Mouse (Mus musculus): ENCODE data around the gene Dcxr. TPM values are rescaled to one million over a fixed set of nuclear protein-coding genes. Genes with fewer than 3 reads are reported as not detected.
"Not testable (repeated sequence)": the region's sequence is repeated elsewhere in the genome, so short reads cannot be mapped to it uniquely, and the experiment has no call there.

The Dcxr gene
- polyA plus RNA-seq, 1 experiment from 2014 or later, result 17.2 TPM

DNA sequence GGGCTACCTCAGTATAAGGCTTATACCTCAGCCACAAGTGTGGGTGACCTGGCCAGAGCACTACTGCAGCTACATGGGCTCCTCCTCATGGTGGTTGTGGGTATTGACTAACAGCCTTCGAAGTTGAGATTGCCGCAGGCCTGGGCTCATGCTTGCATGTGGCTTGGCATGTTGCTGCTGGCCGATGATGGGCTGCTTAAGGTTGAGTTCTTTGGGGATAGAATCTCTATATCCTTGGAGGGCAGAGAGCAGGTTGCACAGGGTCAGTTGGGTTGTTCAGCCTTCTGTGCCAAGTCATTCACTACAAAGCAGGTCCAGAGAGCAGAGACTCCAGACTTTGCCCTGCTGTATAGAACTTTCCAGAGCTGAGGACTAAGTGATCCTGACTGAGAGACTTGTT lies 47.2 kb downstream of the Dcxr start:
- DNase-seq (ENCODE audit: low read depth, low spot score) (no peak), ATAC-seq (no peak)
- in situ Hi-C loops (cut with MboI; ENCODE audit: low pct_unique_long_range_greater_than_20kb), result no loop called here

DNA sequence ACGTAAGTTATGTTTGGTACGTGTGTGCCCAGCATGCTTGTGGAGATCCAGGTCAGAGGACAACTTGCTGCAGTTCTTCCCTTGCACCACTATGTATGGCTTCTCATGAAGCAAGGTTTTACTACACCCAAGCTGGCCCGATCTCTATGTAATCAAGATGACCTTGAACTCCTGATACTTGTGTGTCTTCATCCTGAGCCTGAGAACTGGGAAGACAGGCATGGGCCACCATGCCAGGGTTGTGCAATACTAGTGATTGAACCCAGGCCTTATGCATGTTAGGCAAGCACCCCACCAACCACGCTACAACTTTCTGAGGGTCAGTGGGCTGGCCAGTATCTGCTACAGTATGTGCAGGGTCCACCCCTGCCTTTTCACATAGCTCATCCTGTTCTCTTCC lies 50.1 kb downstream of the Dcxr start:
- in situ Hi-C loops (cut with MboI; ENCODE audit: low pct_unique_long_range_greater_than_20kb), result no loop called here
- POLR2A ChIA-PET, result interaction anchor here (0.6 to 0.9 kb wide), 2 partner anchors 18 to 105 kb away, joined by 4 read pairs; no protein-coding TSS in a partner anchor
- ATAC-seq (no peak), DNase-seq (ENCODE audit: low read depth, low spot score) (no peak)
- CTCF ChIA-PET, result interaction anchor here (0.7 to 1.0 kb wide), 3 partner anchors 13 to 22 kb away, joined by 3 read pairs; no protein-coding TSS in a partner anchor
- no peaks in the 10 kb centered on the region for H3K27me3 ChIP-seq
- TF ChIP-seq CTCF (IDR thresholded peaks at IDR 0.05), result no peak

More for the DNA sequence above, 47.2 kb downstream of the Dcxr start:
- no peaks in the 10 kb centered on the region for H3K27me3 ChIP-seq
- ChIA-PET CTCF (interaction anchor here (0.7 kb wide), 1 partner anchor 15 kb away, joined by 3 read pairs; no protein-coding TSS in a partner anchor), POLR2A (no interaction called here)
- no peak for TF ChIP-seq CTCF (IDR thresholded peaks at IDR 0.05)

DNA sequence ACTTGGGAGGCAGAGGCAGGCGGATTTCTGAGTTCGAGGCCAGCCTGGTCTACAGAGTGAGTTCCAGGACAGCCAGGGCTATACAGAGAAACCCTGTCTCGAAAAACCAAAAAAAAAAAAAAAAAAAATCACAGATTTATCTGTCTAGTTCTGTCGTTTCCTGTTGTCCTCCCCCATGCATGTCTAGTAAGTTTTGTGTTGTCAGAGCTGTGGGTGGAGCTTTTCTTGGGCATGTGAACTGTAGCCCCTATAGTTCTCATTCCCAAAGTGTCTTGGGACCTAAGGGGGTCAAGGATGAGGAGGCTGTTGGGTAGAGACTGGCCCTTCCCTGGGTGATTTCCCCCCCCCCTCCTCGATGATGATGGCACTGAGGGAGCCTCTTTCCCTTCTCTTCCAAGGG lies 51.2 kb downstream of the Dcxr start:
- ATAC-seq, result not testable (repeated sequence)

More for the DNA sequence above, 51.2 kb downstream of the Dcxr start:
- H3K27me3 ChIP-seq; DNase-seq (ENCODE audit: low read depth, low spot score); POLR2A ChIA-PET; in situ Hi-C loops (cut with MboI; ENCODE audit: low pct_unique_long_range_greater_than_20kb): not testable (repeated sequence)
- CTCF ChIA-PET, result interaction anchor here (1.0 kb wide), 1 partner anchor 16 kb away, joined by 3 read pairs; no protein-coding TSS in a partner anchor

Other genes starting within 250 kb of the Dcxr start
- 172 TPM for gene Mrpl12, start 242.7 kb downstream of the Dcxr start, polyA plus RNA-seq (2021)
- gene Slc25a10, start 235.4 kb downstream of the Dcxr start, polyA plus RNA-seq (2021), result 41.2 TPM
- gene Gcgr, start 196.6 kb downstream of the Dcxr start, polyA plus RNA-seq (2021), result not detected
- 78.0 TPM for gene Mcrip1, start 177.6 kb downstream of the Dcxr start, polyA plus RNA-seq (2021)
- gene Ppp1r27, start 176.1 kb downstream of the Dcxr start, polyA plus RNA-seq (2021), result not detected
- 661 TPM for gene P4hb, start 154.0 kb downstream of the Dcxr start, polyA plus RNA-seq (2021)
- gene Arhgdia, start 145.7 kb downstream of the Dcxr start, polyA plus RNA-seq (2021), result 439 TPM
- gene Alyref, start 128.9 kb downstream of the Dcxr start, polyA plus RNA-seq (2021), result 118 TPM
- 82.8 TPM for gene Anapc11, start 128.9 kb downstream of the Dcxr start, polyA plus RNA-seq (2021)
- 0.59 TPM for gene Npb, start 118.8 kb downstream of the Dcxr start, polyA plus RNA-seq (2021)
- gene Pcyt2, start 109.3 kb downstream of the Dcxr start, polyA plus RNA-seq (2021), result 108 TPM
- 30.1 TPM for gene Sirt7, start 102.0 kb downstream of the Dcxr start, polyA plus RNA-seq (2021)
- gene Mafg, start 93.7 kb downstream of the Dcxr start, polyA plus RNA-seq (2021), result 54.6 TPM
- 6.7 TPM for gene Pycr1, start 83.5 kb downstream of the Dcxr start, polyA plus RNA-seq (2021)
- gene Myadml2, start 79.1 kb downstream of the Dcxr start, polyA plus RNA-seq (2021), result not detected
- gene Notum, start 66.1 kb downstream of the Dcxr start, polyA plus RNA-seq (2021), result 0.21 TPM
- gene Aspscr1, start 54.3 kb downstream of the Dcxr start, polyA plus RNA-seq (2021), result 54.9 TPM
- gene Cenpx, start 13.5 kb downstream of the Dcxr start, polyA plus RNA-seq (2021), result 21.7 TPM
- 50.6 TPM for gene Lrrc45, start 13.4 kb downstream of the Dcxr start, polyA plus RNA-seq (2021)
- 10.0 TPM for gene Rac3, start 5.8 kb downstream of the Dcxr start, polyA plus RNA-seq (2021)
- 17.0 TPM for gene Cbr2, start 4.8 kb upstream of the Dcxr start, polyA plus RNA-seq (2021)
- 57.8 TPM for gene Hmga1b, start 35.5 kb upstream of the Dcxr start, polyA plus RNA-seq (2021)
- 17.1 TPM for gene Rfng, start 56.9 kb upstream of the Dcxr start, polyA plus RNA-seq (2021)
- gene Gps1, start 57.0 kb upstream of the Dcxr start, polyA plus RNA-seq (2021), result 138 TPM
- 46.0 TPM for gene Dus1l, start 69.1 kb upstream of the Dcxr start, polyA plus RNA-seq (2021)
- gene Fasn, start 97.3 kb upstream of the Dcxr start, polyA plus RNA-seq (2021), result 139 TPM
- 8.4 TPM for gene Ccdc57, start 205.6 kb upstream of the Dcxr start, polyA plus RNA-seq (2021)
- 0.39 TPM for gene Slc16a3, start 221.2 kb upstream of the Dcxr start, polyA plus RNA-seq (2021)

All from Patski (cell line).